Mouse (Mus musculus) MEL (cell line): ENCODE data around the gene Tspan18. TPM values are rescaled to one million over a fixed set of nuclear protein-coding genes. Genes with fewer than 3 reads are reported as not detected.

Source experiments
- DNase-seq: peaks from one replicate; pipeline ENCODE4 v3.0.0; 2011; ENCODE audit warnings: low read depth, low spot score
- H3K27ac ChIP-seq: 2 replicates; pipeline ENCODE4 v1.5.1; 2012; ENCODE audit warnings: low read depth, mild to moderate bottlenecking, control low read depth, low read length, moderate library complexity; ENCODE audit not compliant: control insufficient read depth
- H3K27me3 ChIP-seq, 2 experiments: fragments of 150-350 bp in 1 of 2; sonication (generic) in 1 of 2; 2 replicates each; pipeline ENCODE4 v1.6.1; 2012; ENCODE audit warnings: low read length in 2 of 2, mild to moderate bottlenecking in 2 of 2, improper control_type of control experiment in 1 of 2, moderate library complexity in 1 of 2; ENCODE audit not compliant: insufficient read depth in 2 of 2, control insufficient read depth in 1 of 2
- H3K36me3 ChIP-seq, 2 experiments: 2 replicates each; pipeline ENCODE4 v1.6.1; 2012 to 2014; ENCODE audit warnings: low read length in 2 of 2, improper control_type of control experiment in 1 of 2, inconsistent platforms in 1 of 2, mild to moderate bottlenecking in 1 of 2; ENCODE audit not compliant: insufficient read depth in 2 of 2, control insufficient read depth in 1 of 2
- H3K4me1 ChIP-seq, 2 experiments: fragments of 150-350 bp in 1 of 2; sonication (generic) in 1 of 2; 2 replicates each; pipeline ENCODE4 v1.6.1; 2012; ENCODE audit warnings: low read length in 2 of 2, improper control_type of control experiment in 1 of 2, mild to moderate bottlenecking in 1 of 2; ENCODE audit not compliant: insufficient read depth in 2 of 2, control insufficient read depth in 1 of 2
- H3K4me3 ChIP-seq, 2 experiments: fragments of 150-350 bp in 1 of 2; sonication (generic) in 1 of 2; 2 replicates each; pipeline ENCODE4 v1.5.1; 2012; ENCODE audit warnings: low read depth in 2 of 2, low read length in 2 of 2, mild to moderate bottlenecking in 2 of 2, moderate library complexity in 2 of 2, control low read depth in 1 of 2, improper control_type of control experiment in 1 of 2; ENCODE audit not compliant: control insufficient read depth in 1 of 2, insufficient read depth in 1 of 2
- H3K79me2 ChIP-seq: 2 replicates; pipeline ENCODE4 v1.6.1; 2012; ENCODE audit warnings: mild to moderate bottlenecking, low read length, moderate library complexity; ENCODE audit not compliant: control insufficient read depth, poor library complexity, insufficient read depth
- H3K9ac ChIP-seq: 2 replicates; pipeline ENCODE4 v1.6.1; 2012; ENCODE audit warnings: low read depth, mild to moderate bottlenecking, control low read depth, low read length, moderate library complexity; ENCODE audit not compliant: control insufficient read depth, poor library complexity, severe bottlenecking
- H3K9me3 ChIP-seq: fragments of 150-350 bp; sonication (generic); replicated peaks from 2 replicates; pipeline ENCODE4 v1.6.1; 2012; ENCODE audit warnings: mild to moderate bottlenecking, low read length, improper control_type of control experiment, moderate library complexity; ENCODE audit not compliant: insufficient read depth
- BHLHE40 ChIP-seq: IDR thresholded peaks from 2 replicates; pipeline ENCODE4 v1.6.1; 2012; ENCODE audit warnings: low read depth, mild to moderate bottlenecking, inconsistent platforms, low read length, improper control_type of control experiment, borderline replicate concordance
- CHD1 ChIP-seq: IDR thresholded peaks from 2 replicates; pipeline ENCODE4 v1.6.1; 2012; ENCODE audit warnings: low read depth, mild to moderate bottlenecking, inconsistent platforms, low read length, improper control_type of control experiment
- CHD2 ChIP-seq: IDR thresholded peaks from 2 replicates; pipeline ENCODE4 v1.6.1; 2011; ENCODE audit warnings: low read length, improper control_type of control experiment
- EP300 ChIP-seq, 2 experiments: IDR thresholded peaks; 2 replicates each; pipeline ENCODE4 v1.6.1; 2011; ENCODE audit warnings: improper control_type of control experiment in 2 of 2, low read length in 2 of 2, low read depth in 1 of 2, mild to moderate bottlenecking in 1 of 2
- GABPA ChIP-seq: IDR thresholded peaks from 2 replicates; pipeline ENCODE4 v1.6.1; 2012; ENCODE audit warnings: low read depth, mild to moderate bottlenecking, inconsistent platforms, low read length, improper control_type of control experiment, moderate library complexity
- GATA1 ChIP-seq: IDR thresholded peaks from 2 replicates; pipeline ENCODE4 v1.6.1; 2011; ENCODE audit warnings: low read depth, low read length, improper control_type of control experiment
- JUND ChIP-seq: IDR thresholded peaks from 2 replicates; pipeline ENCODE4 v1.6.1; 2011; ENCODE audit warnings: low read depth, mild to moderate bottlenecking, improper control_type of control experiment, low read length
- MAX ChIP-seq: IDR thresholded peaks from 2 replicates; pipeline ENCODE4 v1.6.1; 2011; ENCODE audit warnings: low read length, improper control_type of control experiment
- MAZ ChIP-seq: IDR thresholded peaks from 2 replicates; pipeline ENCODE4 v1.6.1; 2012; ENCODE audit warnings: low read depth, mild to moderate bottlenecking, inconsistent platforms, low read length, improper control_type of control experiment
- MEF2A ChIP-seq: IDR thresholded peaks from 2 replicates; pipeline ENCODE4 v1.6.1; 2014; ENCODE audit warnings: low read depth, mild to moderate bottlenecking, inconsistent platforms, low read length, improper control_type of control experiment; ENCODE audit not compliant: poor library complexity, insufficient replicate concordance, severe bottlenecking; ENCODE audit errors: extremely low read depth
- MXI1 ChIP-seq: IDR thresholded peaks from 2 replicates; pipeline ENCODE4 v1.6.1; 2011; ENCODE audit warnings: mild to moderate bottlenecking, low read depth, low read length, improper control_type of control experiment
- MYB ChIP-seq: IDR thresholded peaks from 2 replicates; pipeline ENCODE4 v1.6.1; 2011; ENCODE audit warnings: mild to moderate bottlenecking, low read depth, low read length, improper control_type of control experiment
- NRF1 ChIP-seq: IDR thresholded peaks from 2 replicates; pipeline ENCODE4 v1.6.1; 2014; ENCODE audit warnings: low read depth, mild to moderate bottlenecking, inconsistent platforms, low read length, improper control_type of control experiment, moderate library complexity; ENCODE audit not compliant: poor library complexity, insufficient read depth, severe bottlenecking
- POLR2AphosphoS2 ChIP-seq: IDR thresholded peaks from 2 replicates; pipeline ENCODE4 v1.6.1; 2011; ENCODE audit warnings: low read length, improper control_type of control experiment
- POLR2AphosphoS5 ChIP-seq: IDR thresholded peaks from 2 replicates; pipeline ENCODE4 v1.6.1; 2012; ENCODE audit warnings: low read depth, borderline replicate concordance, mild to moderate bottlenecking, inconsistent platforms, low read length, moderate library complexity, mixed read lengths
- SIN3A ChIP-seq: IDR thresholded peaks from 2 replicates; pipeline ENCODE4 v1.6.1; 2012; ENCODE audit warnings: low read length, improper control_type of control experiment, inconsistent platforms
- TAL1 ChIP-seq: IDR thresholded peaks from 2 replicates; pipeline ENCODE4 v1.6.1; 2012; ENCODE audit warnings: mild to moderate bottlenecking, inconsistent platforms, low read length, moderate library complexity, mixed read lengths
- polyA plus RNA-seq, 2 experiments: library from polyadenylated mRNA; stranded (reverse) in 1 of 2; unstranded in 1 of 2; fragments of >175 nt in 1 of 2; fragments of >200 nt in 1 of 2; gene quantifications; 2 replicates each; pipeline versions ENCODE4 v1.2.1 to v1.2.4; 2012; ENCODE audit warnings: low replicate concordance in 2 of 2, low read depth in 1 of 2; ENCODE audit not compliant: insufficient read length in 2 of 2, insufficient read depth in 1 of 2, missing spikeins in 1 of 2
- total RNA-seq: library from RNA; depleted of rRNA; stranded (reverse); fragments of 300-350 nt; gene quantifications from 2 replicates; pipeline ENCODE4 v1.2.3, GENCODE M21; 2012

Tspan18 gene
- total and polyA plus RNA-seq, 3 experiments: 2.2 to 4.4 TPM; not detected in 1

DNA sequence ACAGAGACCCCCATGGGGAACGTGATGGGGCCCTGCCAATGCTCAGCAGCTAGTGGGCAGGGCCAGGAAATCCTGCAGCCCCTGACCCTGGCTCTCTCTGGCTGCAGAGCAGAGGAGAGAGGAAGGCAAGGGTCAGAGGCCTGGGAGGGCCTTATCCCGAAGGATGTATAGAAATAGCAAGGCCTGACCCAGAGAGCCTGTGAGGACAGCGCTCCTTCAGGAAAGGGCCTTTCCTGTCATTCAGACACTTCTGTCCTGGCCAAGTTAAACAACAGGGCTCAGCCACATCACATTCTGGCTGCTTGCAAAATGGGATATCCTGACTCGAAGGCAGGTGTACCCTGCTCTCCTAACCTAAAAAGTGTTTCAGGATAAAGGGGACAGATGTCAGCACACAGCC lies 66.5 kb downstream of the Tspan18 start:
- H3K9me3 ChIP-seq: no peaks in the 10 kb centered on the region
- H3K27me3 ChIP-seq: no peaks in the 10 kb centered on the region
- H3K36me3 ChIP-seq: no peaks in the 10 kb centered on the region
- H3K4me1 ChIP-seq: no peaks in the 10 kb centered on the region
- TF ChIP-seq GATA1 (no peak), CHD2 (no peak), MYB (no peak), EP300 (IDR thresholded peaks at IDR 0.05; ENCODE audit: low read depth in 1 of 2, low read length in 2 of 2) (no peak), MEF2A (no peak), CHD1 (no peak), POLR2AphosphoS5 (no peak), POLR2AphosphoS2 (no peak)
- no peak overlapping the region for H3K4me3 ChIP-seq
- no peak for DNase-seq
- no peak overlapping the region for H3K27ac ChIP-seq
- no peaks in the 10 kb centered on the region for H3K79me2 ChIP-seq
- H3K9ac ChIP-seq: no peak overlapping the region

DNA sequence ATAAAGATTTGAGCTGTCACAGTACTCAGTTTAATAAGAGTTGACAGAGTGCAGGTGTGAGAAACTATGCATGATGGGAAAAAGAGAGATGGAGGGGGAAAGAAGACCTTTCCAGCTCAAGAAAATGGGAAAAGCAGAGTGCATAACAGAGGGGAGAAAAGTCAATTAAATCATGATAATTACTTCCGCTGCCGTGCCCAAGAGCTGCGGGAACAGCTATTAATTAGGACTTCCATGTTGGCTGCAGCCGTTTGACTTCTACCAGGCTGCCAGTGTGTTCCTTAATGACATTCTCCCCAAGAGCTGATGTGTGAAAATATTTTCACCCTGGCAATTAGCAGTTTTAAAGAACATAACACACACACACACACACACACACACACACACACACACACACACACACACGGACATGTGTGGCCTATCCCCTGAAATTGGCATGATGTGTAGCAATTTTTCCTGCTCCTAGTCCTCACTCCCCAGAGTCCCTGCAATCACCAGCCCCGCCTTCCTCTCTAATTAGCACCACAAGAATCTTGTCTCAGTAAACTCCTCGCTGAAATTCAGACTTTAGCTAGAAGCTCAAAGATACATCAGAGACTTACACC lies 67.6 kb downstream of the Tspan18 start:
- H3K4me1 ChIP-seq: no peaks in the 10 kb centered on the region
- H3K36me3 ChIP-seq: no peaks in the 10 kb centered on the region
- no peak overlapping the region for H3K4me3 ChIP-seq
- no peaks in the 10 kb centered on the region for H3K79me2 ChIP-seq
- no peak for TF ChIP-seq POLR2AphosphoS5
- TF ChIP-seq MEF2A: no peak
- TF ChIP-seq MYB: no peak
- no peak for TF ChIP-seq SIN3A
- no peak for TF ChIP-seq TAL1
- no peak for TF ChIP-seq GABPA
- no peak for TF ChIP-seq BHLHE40
- no peak for TF ChIP-seq JUND
- TF ChIP-seq MAX: no peak
- TF ChIP-seq MAZ: no peak
- no peak for TF ChIP-seq NRF1
- no peak for TF ChIP-seq MXI1
- no peak for TF ChIP-seq POLR2AphosphoS2
- no peak for DNase-seq
- no peaks in the 10 kb centered on the region for H3K27me3 ChIP-seq
- H3K9ac ChIP-seq: no peak overlapping the region
- no peaks in the 10 kb centered on the region for H3K9me3 ChIP-seq
- no peak overlapping the region for H3K27ac ChIP-seq
